Mouse (Mus musculus): Measurements from ENCODE around the gene Ash1l. TPM values are rescaled to one million over a fixed set of nuclear protein-coding genes. Genes with fewer than 3 reads are reported as not detected.
"Not testable (repeated sequence)": the region's sequence is repeated elsewhere in the genome, so short reads cannot be mapped to it uniquely, and the experiment has no call there.

The Ash1l gene
- polyA plus RNA-seq, 1 experiment from 2014 or later = 21.4 TPM

DNA sequence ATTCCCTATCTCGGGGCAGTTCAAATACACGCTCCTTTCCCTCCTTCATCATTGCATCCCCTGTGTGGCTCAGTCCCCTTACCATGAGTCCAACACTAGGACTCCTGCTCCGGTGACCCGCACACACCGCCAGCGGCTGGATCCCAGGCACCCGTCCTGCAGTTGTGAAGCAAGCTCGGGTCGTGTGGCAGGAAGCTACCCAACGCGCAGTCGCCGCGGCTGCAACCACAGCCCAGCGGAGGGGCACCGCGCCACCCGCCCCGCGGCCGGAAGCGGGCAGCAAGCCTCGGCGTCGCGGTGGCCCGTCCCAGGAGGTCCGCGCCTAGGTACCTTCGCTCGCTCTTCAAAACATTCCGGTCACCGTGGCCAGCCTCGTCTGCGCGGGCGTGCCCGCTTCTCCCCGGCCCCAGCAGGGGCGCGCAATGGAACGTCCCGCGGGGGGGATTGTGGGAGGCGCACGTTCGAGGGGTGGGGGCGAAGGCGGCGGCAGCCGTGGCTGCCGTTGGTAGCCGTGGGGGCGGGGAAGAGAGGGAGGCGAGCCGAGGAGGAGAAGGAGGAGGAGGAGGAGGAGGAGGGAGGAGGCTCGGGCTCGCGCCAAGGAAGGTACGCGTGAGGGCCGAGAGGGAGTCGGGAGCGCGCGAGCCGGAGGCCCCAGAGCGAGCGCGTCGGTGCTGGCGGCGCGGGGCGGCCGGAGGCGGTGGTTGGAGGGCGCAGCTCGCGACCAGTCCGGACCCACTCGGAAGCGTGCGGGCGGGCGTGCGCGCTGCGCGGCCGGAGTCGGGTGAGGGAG, 441 bp upstream of the Ash1l start:
- no peaks in the 10 kb centered on the region for H3K27me3 ChIP-seq (ENCODE audit: control insufficient read depth, insufficient read depth, low read length)
- peak overlapping the region; percentile 99 for H3K27ac ChIP-seq
- H3K9me3 ChIP-seq (ENCODE audit: control insufficient read depth, low read length) = no peaks in the 10 kb centered on the region
- peak overlapping the region; percentile 69 for H3K4me3 ChIP-seq (replicated peaks; ENCODE audit: low read length)
- peak overlapping the region; percentile 94 for H3K9ac ChIP-seq
- H3K4me1 ChIP-seq (replicated peaks; ENCODE audit: control insufficient read depth, insufficient read depth, low read length) = peaks cover 32% of the 10 kb centered on the region
- under 1% methylated on average over 69 of the region's 92 CpGs for WGBS
- ATAC-seq (ENCODE audit: low FRiP score) = peak; percentile 92
- peak; percentile 85 for DNase-seq (ENCODE audit: low spot score)
- peak overlapping the region; percentile 78 for H3K4me2 ChIP-seq (replicated peaks)
- H3K36me3 ChIP-seq (replicated peaks; ENCODE audit: control insufficient read depth, insufficient read depth) = no peaks in the 10 kb centered on the region

DNA sequence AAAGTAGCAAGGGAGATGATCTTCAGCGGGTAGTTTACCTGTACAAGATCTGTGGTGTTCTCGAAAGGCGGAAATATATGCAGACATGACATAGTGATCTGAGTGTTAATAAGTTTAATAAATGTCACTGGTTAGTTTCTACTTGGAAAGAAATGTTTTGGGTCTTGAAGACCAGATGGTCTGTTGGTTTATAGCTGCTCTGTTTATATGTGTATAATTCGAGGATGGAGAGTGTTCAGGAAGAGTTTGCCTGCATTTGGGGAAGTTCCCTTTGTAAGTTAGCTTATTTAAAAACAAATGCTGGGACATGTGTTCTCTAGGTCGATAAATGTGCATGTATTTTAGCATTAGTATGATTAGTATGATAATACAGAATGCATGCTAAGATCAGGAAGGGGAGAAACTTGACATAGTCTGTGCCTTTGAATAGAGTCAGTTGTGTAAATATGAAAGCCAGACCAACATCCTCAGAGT, 942 bp downstream of the Ash1l start:
- no peak for ATAC-seq (ENCODE audit: low FRiP score)
- WGBS = 4% methylated on average over 5 of the region's 5 CpGs
- H3K27me3 ChIP-seq (ENCODE audit: control insufficient read depth, insufficient read depth, low read length) = no peaks in the 10 kb centered on the region

GRCm38 (mm10) chr3:88953246-88953645, 2.8 kb downstream of the Ash1l start:
- H3K27ac ChIP-seq = no peak overlapping the region
- DNase-seq (ENCODE audit: low spot score) (no peak), ATAC-seq (ENCODE audit: low FRiP score) (no peak)
- H3K36me3 ChIP-seq (replicated peaks; ENCODE audit: control insufficient read depth, insufficient read depth) = no peaks in the 10 kb centered on the region
- no peaks in the 10 kb centered on the region for H3K9me3 ChIP-seq (ENCODE audit: control insufficient read depth, low read length)
- H3K9ac ChIP-seq = no peak overlapping the region
- H3K4me2 ChIP-seq (replicated peaks) = no peak overlapping the region; the same call in 1 of the 2 replicates
- H3K4me3 ChIP-seq (replicated peaks; ENCODE audit: low read length) = no peak overlapping the region
- 89% methylated on average over 4 of the region's 4 CpGs for WGBS
- no peaks in the 10 kb centered on the region for H3K27me3 ChIP-seq (ENCODE audit: control insufficient read depth, insufficient read depth, low read length)
- peaks cover 29% of the 10 kb centered on the region for H3K4me1 ChIP-seq (replicated peaks; ENCODE audit: control insufficient read depth, insufficient read depth, low read length)

More for the DNA sequence above, 942 bp downstream of the Ash1l start:
- H3K4me3 ChIP-seq (replicated peaks; ENCODE audit: low read length) = peak overlapping the region; percentile 69
- H3K9ac ChIP-seq = peak overlapping the region; percentile 94
- peak overlapping the region; percentile 78 for H3K4me2 ChIP-seq (replicated peaks)
- H3K36me3 ChIP-seq (replicated peaks; ENCODE audit: control insufficient read depth, insufficient read depth) = no peaks in the 10 kb centered on the region
- no peaks in the 10 kb centered on the region for H3K9me3 ChIP-seq (ENCODE audit: control insufficient read depth, low read length)
- H3K27ac ChIP-seq = peak overlapping the region; percentile 99
- peaks cover 32% of the 10 kb centered on the region for H3K4me1 ChIP-seq (replicated peaks; ENCODE audit: control insufficient read depth, insufficient read depth, low read length)
- DNase-seq (ENCODE audit: low spot score) = no peak

DNA sequence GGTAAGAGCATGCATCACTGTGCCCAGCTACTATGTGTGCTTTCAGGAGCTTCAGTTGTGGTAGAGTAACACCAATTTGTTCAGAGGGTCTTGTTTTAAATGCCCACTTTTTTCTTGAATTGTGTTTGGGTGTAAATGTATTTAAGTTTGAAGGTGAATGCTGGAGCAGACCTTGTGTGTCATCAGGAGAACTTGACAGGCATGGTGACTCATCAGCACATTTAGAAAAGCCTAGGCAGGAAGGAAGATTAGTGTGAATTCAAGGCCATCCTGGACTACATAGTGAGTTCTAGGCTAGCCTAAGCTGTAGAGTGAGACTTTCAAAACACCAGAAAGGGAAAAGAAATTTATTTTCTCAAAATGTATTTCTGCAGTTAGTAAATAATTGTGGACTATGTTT, 3.3 kb downstream of the Ash1l start:
- H3K9ac ChIP-seq = no peak overlapping the region
- no peak overlapping the region; the same call in 1 of the 2 replicates for H3K4me2 ChIP-seq (replicated peaks)
- no peaks in the 10 kb centered on the region for H3K9me3 ChIP-seq (ENCODE audit: control insufficient read depth, low read length)
- DNase-seq (ENCODE audit: low spot score) = no peak
- no peak for ATAC-seq (ENCODE audit: low FRiP score)
- no peak overlapping the region for H3K4me3 ChIP-seq (replicated peaks; ENCODE audit: low read length)
- no peaks in the 10 kb centered on the region for H3K36me3 ChIP-seq (replicated peaks; ENCODE audit: control insufficient read depth, insufficient read depth)
- no peak overlapping the region for H3K27ac ChIP-seq
- no peaks in the 10 kb centered on the region for H3K27me3 ChIP-seq (ENCODE audit: control insufficient read depth, insufficient read depth, low read length)
- H3K4me1 ChIP-seq (replicated peaks; ENCODE audit: control insufficient read depth, insufficient read depth, low read length) = peaks cover 24% of the 10 kb centered on the region

DNA sequence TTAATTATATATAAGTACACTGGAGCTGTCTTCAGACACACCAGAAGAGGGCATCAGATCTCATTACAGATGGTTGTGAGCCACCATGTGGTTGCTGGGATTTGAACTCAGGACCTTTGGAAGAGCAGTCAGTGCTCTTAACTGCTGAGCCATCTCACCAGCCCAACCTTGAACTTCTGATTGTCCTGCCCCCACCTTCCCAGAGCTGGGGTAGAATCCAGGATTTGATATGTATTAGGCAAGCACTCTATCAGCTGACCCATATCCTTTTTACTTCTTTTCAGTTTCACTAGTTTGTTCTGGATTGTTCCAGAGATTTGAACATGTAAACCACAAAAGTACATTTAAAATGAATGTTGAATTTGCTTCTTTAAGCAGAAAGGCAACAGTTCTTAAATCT, 12.8 kb downstream of the Ash1l start:
- DNase-seq (ENCODE audit: low spot score); H3K9ac ChIP-seq; H3K9me3 ChIP-seq (ENCODE audit: control insufficient read depth, low read length); H3K4me1 ChIP-seq (replicated peaks; ENCODE audit: control insufficient read depth, insufficient read depth, low read length); ATAC-seq (ENCODE audit: low FRiP score); H3K4me2 ChIP-seq (replicated peaks); H3K27ac ChIP-seq; H3K4me3 ChIP-seq (replicated peaks; ENCODE audit: low read length); H3K27me3 ChIP-seq (ENCODE audit: control insufficient read depth, insufficient read depth, low read length): not testable (repeated sequence)
- peaks cover 15% of the 10 kb centered on the region; the same call in 1 of the 2 replicates for H3K36me3 ChIP-seq (replicated peaks; ENCODE audit: control insufficient read depth, insufficient read depth)

- 81% methylated on average over 2 of the region's 2 CpGs for WGBS
- Histone ChIP-seq H3K4me3 (replicated peaks; ENCODE audit: low read length) (no peak overlapping the region), H3K36me3 (replicated peaks; ENCODE audit: control insufficient read depth, insufficient read depth) (no peaks in the 10 kb centered on the region), H3K27ac (no peak overlapping the region), H3K27me3 (ENCODE audit: control insufficient read depth, insufficient read depth, low read length) (no peaks in the 10 kb centered on the region), H3K9me3 (ENCODE audit: control insufficient read depth, low read length) (no peaks in the 10 kb centered on the region), H3K4me2 (replicated peaks) (no peak overlapping the region), H3K4me1 (replicated peaks; ENCODE audit: control insufficient read depth, insufficient read depth, low read length) (peaks cover 8% of the 10 kb centered on the region; the same call in 1 of the 2 replicates), H3K9ac (no peak overlapping the region)
- ATAC-seq (ENCODE audit: low FRiP score) (no peak), DNase-seq (ENCODE audit: low spot score) (no peak)
These were observed 24.6 kb downstream of the Ash1l start for GRCm38 (mm10) chr3:88975012-88975411.

GRCm38 (mm10) chr3:88981206-88982010, 31.0 kb downstream of the Ash1l start:
- H3K27ac ChIP-seq = peak overlapping the region; percentile 17; the same call in 1 of the 2 replicates
- H3K4me2 ChIP-seq (replicated peaks) = no peak overlapping the region
- no peaks in the 10 kb centered on the region for H3K9me3 ChIP-seq (ENCODE audit: control insufficient read depth, low read length)
- no peaks in the 10 kb centered on the region for H3K27me3 ChIP-seq (ENCODE audit: control insufficient read depth, insufficient read depth, low read length)
- peak; percentile 40 for DNase-seq (ENCODE audit: low spot score)
- no peak overlapping the region for H3K9ac ChIP-seq
- no peak overlapping the region for H3K4me3 ChIP-seq (replicated peaks; ENCODE audit: low read length)
- WGBS = 78% methylated on average over 8 of the region's 8 CpGs
- H3K4me1 ChIP-seq (replicated peaks; ENCODE audit: control insufficient read depth, insufficient read depth, low read length) = no peaks in the 10 kb centered on the region
- no peak; the same call in 1 of the 2 replicates for ATAC-seq (ENCODE audit: low FRiP score)
- H3K36me3 ChIP-seq (replicated peaks; ENCODE audit: control insufficient read depth, insufficient read depth) = peaks cover 54% of the 10 kb centered on the region

DNA sequence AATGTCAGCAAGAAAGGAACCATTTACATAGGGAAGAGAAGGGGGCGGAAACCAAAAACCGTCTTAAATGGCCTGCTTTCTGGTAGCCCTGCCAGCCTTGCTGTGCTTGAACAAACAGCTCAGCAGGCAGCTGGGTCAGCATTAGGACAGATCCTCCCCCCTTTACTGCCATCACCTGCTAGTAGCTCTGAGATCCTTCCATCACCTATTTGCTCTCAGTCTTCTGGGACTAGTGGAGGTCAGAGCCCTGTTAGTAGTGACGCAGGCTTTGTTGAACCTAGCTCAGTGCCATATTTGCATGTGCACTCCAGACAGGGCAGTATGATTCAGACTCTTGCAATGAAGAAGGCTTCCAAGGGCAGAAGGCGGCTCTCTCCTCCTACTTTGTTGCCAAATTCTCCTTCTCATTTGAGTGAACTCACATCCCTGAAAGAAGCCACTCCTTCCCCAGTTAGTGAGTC, 33.5 kb downstream of the Ash1l start:
- WGBS = 32% methylated on average over 4 of the region's 4 CpGs
- H3K27ac ChIP-seq = no peak overlapping the region; the same call in 1 of the 2 replicates
- DNase-seq (ENCODE audit: low spot score) = no peak

GRCm38 (mm10) chr3:88992793-88993192, 42.4 kb downstream of the Ash1l start:
- Histone ChIP-seq H3K27ac (no peak overlapping the region), H3K36me3 (replicated peaks; ENCODE audit: control insufficient read depth, insufficient read depth) (no peaks in the 10 kb centered on the region), H3K9ac (no peak overlapping the region), H3K4me1 (replicated peaks; ENCODE audit: control insufficient read depth, insufficient read depth, low read length) (no peaks in the 10 kb centered on the region), H3K4me3 (replicated peaks; ENCODE audit: low read length) (no peak overlapping the region), H3K9me3 (ENCODE audit: control insufficient read depth, low read length) (no peaks in the 10 kb centered on the region), H3K4me2 (replicated peaks) (no peak overlapping the region), H3K27me3 (ENCODE audit: control insufficient read depth, insufficient read depth, low read length) (no peaks in the 10 kb centered on the region)
- no peak for DNase-seq (ENCODE audit: low spot score)
- 90% methylated on average over 2 of the region's 2 CpGs for whole genome bisulfite sequencing
- no peak for ATAC-seq (ENCODE audit: low FRiP score)

More for the DNA sequence above, 33.5 kb downstream of the Ash1l start:
- no peak; the same call in 1 of the 2 replicates for ATAC-seq (ENCODE audit: low FRiP score)
- Histone ChIP-seq H3K4me2 (replicated peaks) (no peak overlapping the region), H3K4me3 (replicated peaks; ENCODE audit: low read length) (no peak overlapping the region), H3K9ac (no peak overlapping the region), H3K4me1 (replicated peaks; ENCODE audit: control insufficient read depth, insufficient read depth, low read length) (no peaks in the 10 kb centered on the region), H3K36me3 (replicated peaks; ENCODE audit: control insufficient read depth, insufficient read depth) (peaks cover 58% of the 10 kb centered on the region), H3K9me3 (ENCODE audit: control insufficient read depth, low read length) (no peaks in the 10 kb centered on the region), H3K27me3 (ENCODE audit: control insufficient read depth, insufficient read depth, low read length) (no peaks in the 10 kb centered on the region)
